Mouse (Mus musculus): Measurements from ENCODE around the gene Ash1l. TPM values are rescaled to one million over a fixed set of nuclear protein-coding genes. Genes with fewer than 3 reads are reported as not detected.

Gene Ash1l
- polyA plus RNA-seq, 1 experiment, result 4.7 TPM

DNA sequence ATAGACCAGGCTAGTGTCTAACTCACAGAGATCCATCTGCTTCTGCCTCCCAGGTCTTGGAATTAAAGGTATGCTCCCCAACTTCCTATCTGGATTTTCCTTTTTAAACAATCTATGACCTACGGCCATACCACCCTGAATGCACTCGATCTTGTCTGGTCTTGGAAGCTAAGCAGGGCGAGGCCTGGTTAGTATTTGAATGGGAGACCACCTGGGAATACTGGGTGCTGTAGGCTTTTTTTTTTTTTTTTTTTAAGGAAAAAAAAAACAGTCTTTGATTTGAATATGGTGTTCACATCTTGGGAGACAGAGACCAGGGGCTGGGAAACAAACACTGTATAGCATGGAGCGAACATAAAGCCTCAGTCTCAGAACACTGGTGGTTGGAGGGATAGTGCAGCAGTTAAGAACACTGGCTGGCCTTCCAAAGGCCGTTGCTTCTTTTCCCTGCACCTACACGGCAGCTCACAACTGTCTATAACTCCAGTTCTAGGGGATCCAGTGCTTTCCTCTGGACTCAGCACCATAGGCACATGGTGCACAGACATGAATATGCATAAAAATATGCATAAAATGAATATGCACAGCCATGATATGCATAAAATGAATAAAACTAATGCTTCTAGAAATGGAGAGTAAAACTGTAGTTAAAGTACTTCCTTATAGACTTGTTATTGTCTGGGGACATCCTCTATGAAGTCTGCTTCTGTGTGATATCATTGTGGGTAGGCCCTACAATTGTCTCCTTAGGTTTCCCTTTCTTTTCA lies 43.8 kb upstream of the Ash1l start:
- Histone ChIP-seq H3K4me3 (no peak overlapping the region), H3K4me2 (ENCODE audit: low read depth) (no peak overlapping the region), H3K36me3 (ENCODE audit: control insufficient read depth, insufficient read depth) (peaks cover 30% of the 10 kb centered on the region), H3K79me2 (ENCODE audit: control insufficient read depth, insufficient read depth) (no peaks in the 10 kb centered on the region), H3K27me3 (ENCODE audit: control insufficient read depth, insufficient read depth, insufficient read length) (no peaks in the 10 kb centered on the region), H3ac (ENCODE audit: control insufficient read depth, insufficient read length) (no peak overlapping the region)
- TF ChIP-seq TCF3 (IDR thresholded peaks at IDR 0.05; ENCODE audit: insufficient read length, low read depth) (no peak), MAX (IDR thresholded peaks at IDR 0.05; ENCODE audit: low read depth) (no peak), MYOD1 (IDR thresholded peaks at IDR 0.05; ENCODE audit: control insufficient read depth in 1 of 3, insufficient read length in 2 of 3, low read depth in 2 of 3) (no peak), CEBPB (IDR thresholded peaks at IDR 0.05; ENCODE audit: insufficient read depth, poor library complexity, severe bottlenecking) (no peak), TCF12 (IDR thresholded peaks at IDR 0.05; ENCODE audit: insufficient read depth, poor library complexity, severe bottlenecking) (no peak), MYOG (IDR thresholded peaks at IDR 0.05; ENCODE audit: control insufficient read depth in 1 of 3, insufficient read depth in 1 of 3, insufficient read length in 2 of 3, low read depth in 2 of 3) (no peak), REST (IDR thresholded peaks at IDR 0.05; ENCODE audit: insufficient read depth, insufficient read length) (no peak), USF1 (IDR thresholded peaks at IDR 0.05; ENCODE audit: low read depth) (no peak)

DNA sequence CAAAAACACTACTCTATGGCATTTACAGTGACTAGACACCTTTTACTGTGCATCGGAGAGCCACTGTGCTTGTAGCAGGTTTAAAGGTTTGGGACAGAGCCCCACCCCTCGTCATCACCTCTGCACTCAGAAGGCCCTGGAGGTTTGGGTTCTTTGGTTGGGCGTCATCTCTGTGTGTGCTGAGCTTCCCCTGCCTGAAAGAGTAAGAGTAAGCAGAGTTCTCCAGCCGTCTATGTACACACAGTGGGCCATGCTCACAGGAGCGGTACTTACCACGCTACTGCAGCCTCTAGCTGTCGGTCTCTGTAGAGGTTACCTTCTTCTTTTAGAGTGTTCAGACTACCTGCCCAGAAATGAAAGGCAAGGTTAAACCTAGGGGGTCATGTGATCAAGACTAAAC lies 37.8 kb upstream of the Ash1l start:
- no peaks in the 10 kb centered on the region for H3K27me3 ChIP-seq (ENCODE audit: control insufficient read depth, insufficient read depth, insufficient read length)
- no peak for TF ChIP-seq TCF3 (IDR thresholded peaks at IDR 0.05; ENCODE audit: insufficient read length, low read depth)
- TF ChIP-seq REST (IDR thresholded peaks at IDR 0.05; ENCODE audit: insufficient read depth, insufficient read length), result no peak
- no peak for TF ChIP-seq POLR2A (IDR thresholded peaks at IDR 0.05; ENCODE audit: insufficient read length, low read depth)
- no peak for TF ChIP-seq USF1 (IDR thresholded peaks at IDR 0.05; ENCODE audit: low read depth)
- TF ChIP-seq POLR2AphosphoS2 (IDR thresholded peaks at IDR 0.05; ENCODE audit: insufficient read length, low read depth), result no peak
- TF ChIP-seq TCF12 (IDR thresholded peaks at IDR 0.05; ENCODE audit: insufficient read depth, poor library complexity, severe bottlenecking), result no peak
- TF ChIP-seq E2F4 (IDR thresholded peaks at IDR 0.05; ENCODE audit: insufficient read depth), result no peak
- TF ChIP-seq MYOG (IDR thresholded peaks at IDR 0.05; ENCODE audit: control insufficient read depth in 1 of 3, insufficient read depth in 1 of 3, insufficient read length in 2 of 3, low read depth in 2 of 3), result no peak
- no peak for TF ChIP-seq MYOD1 (IDR thresholded peaks at IDR 0.05; ENCODE audit: control insufficient read depth in 1 of 3, insufficient read length in 2 of 3, low read depth in 2 of 3)
- TF ChIP-seq MAX (IDR thresholded peaks at IDR 0.05; ENCODE audit: low read depth), result no peak
- TF ChIP-seq SRF (IDR thresholded peaks at IDR 0.05; ENCODE audit: control insufficient read depth, insufficient read length, low read depth), result no peak
- TF ChIP-seq CEBPB (IDR thresholded peaks at IDR 0.05; ENCODE audit: insufficient read depth, poor library complexity, severe bottlenecking), result no peak
- H3K4me3 ChIP-seq, result peak overlapping the region; percentile 71
- H3ac ChIP-seq (ENCODE audit: control insufficient read depth, insufficient read length), result no peak overlapping the region
- H3K36me3 ChIP-seq (ENCODE audit: control insufficient read depth, insufficient read depth), result peaks cover 7% of the 10 kb centered on the region
- peaks cover 10% of the 10 kb centered on the region for H3K79me2 ChIP-seq (ENCODE audit: control insufficient read depth, insufficient read depth)
- peak overlapping the region; percentile 87 for H3K4me2 ChIP-seq (ENCODE audit: low read depth)

DNA sequence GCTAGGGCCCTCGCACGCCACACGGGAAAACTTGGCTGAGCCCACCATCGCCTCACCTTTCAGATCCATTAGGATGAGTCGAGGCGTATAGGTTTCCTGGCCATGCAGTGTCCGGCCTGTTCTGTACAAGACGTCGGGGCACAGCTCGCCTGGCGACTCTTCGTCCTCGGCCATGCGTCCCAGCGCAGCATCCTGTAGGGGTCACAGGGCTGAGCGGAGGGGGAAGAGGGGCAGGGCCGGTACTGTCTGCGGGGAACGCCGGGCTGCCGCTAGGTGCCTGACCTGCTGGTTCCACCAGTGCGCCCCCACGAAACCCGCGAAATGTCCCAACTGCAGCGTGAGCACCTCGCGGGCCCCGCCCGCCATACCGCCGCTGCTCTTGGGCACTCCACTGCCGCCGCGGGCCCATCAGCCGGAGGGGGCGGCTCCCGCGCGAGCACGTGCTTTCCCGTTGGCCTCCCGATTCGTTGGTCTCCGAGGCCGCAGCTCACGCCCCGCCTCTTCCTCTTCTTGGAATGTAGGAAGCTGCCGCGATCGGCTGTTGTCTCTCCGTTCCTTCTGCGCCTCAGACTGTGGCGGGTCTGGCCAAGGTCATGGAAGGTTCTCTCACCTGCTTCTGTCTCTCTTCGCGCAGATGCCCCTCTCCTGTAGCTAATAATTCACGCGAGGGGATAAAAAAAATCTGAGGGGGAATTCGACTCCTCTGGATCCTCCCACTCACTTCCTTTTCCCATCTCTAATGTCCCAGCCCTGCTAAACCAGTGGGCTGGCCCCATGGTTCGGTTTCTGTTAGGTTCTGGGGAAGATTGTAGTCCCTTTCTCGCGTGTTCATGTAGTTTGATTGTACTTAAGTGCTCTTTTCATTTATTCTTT lies 36.7 kb upstream of the Ash1l start, which contains the start of gene Msto1:
TSS of gene Msto1 (minus strand) at position 489 of the 873 bp plus-strand sequence.
- TF ChIP-seq SRF (IDR thresholded peaks at IDR 0.05; ENCODE audit: control insufficient read depth, insufficient read length, low read depth) (peak; percentile 37), MYOG (IDR thresholded peaks at IDR 0.05; ENCODE audit: control insufficient read depth in 1 of 3, insufficient read depth in 1 of 3, insufficient read length in 2 of 3, low read depth in 2 of 3) (peak in 1 of 3 experiments; percentile 11), REST (IDR thresholded peaks at IDR 0.05; ENCODE audit: insufficient read depth, insufficient read length) (no peak), POLR2A (IDR thresholded peaks at IDR 0.05; ENCODE audit: insufficient read length, low read depth) (peak; percentile 97), MYOD1 (IDR thresholded peaks at IDR 0.05; ENCODE audit: control insufficient read depth in 1 of 3, insufficient read length in 2 of 3, low read depth in 2 of 3) (peak in 2 of 3 experiments; percentile 49 to 76), USF1 (IDR thresholded peaks at IDR 0.05; ENCODE audit: low read depth) (peak; percentile 83), TCF12 (IDR thresholded peaks at IDR 0.05; ENCODE audit: insufficient read depth, poor library complexity, severe bottlenecking) (no peak), POLR2AphosphoS2 (IDR thresholded peaks at IDR 0.05; ENCODE audit: insufficient read length, low read depth) (peak; percentile 92)

DNA sequence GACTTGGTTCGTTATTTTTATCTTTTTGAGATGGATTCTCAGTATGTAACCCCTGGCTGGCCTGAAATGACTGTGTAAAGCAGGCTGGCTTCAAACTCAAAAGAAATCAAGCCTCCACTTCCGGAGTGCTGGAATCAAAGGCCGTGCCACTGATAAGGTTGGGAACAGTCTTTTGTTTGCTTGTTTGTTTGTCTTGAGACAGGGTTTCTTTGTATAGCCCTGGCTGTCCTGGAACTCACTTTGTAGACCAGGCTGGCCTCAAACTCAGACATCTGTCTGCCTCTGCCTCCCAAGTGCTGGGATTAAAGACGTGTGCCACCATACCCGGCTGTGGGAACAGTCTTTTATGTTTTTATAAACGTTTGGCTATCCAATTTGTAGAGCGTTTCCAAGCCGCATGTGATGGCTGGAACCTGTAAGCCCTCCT lies 36.0 kb upstream of the Ash1l start:
- Histone ChIP-seq H3K4me2 (ENCODE audit: low read depth) (peak overlapping the region; percentile 68), H3K36me3 (ENCODE audit: control insufficient read depth, insufficient read depth) (peaks cover 7% of the 10 kb centered on the region), H3K27me3 (ENCODE audit: control insufficient read depth, insufficient read depth, insufficient read length) (no peaks in the 10 kb centered on the region), H3ac (ENCODE audit: control insufficient read depth, insufficient read length) (peak overlapping the region; percentile 30), H3K4me3 (peak overlapping the region; percentile 71), H3K79me2 (ENCODE audit: control insufficient read depth, insufficient read depth) (peaks cover 10% of the 10 kb centered on the region)
- no peak for TF ChIP-seq POLR2AphosphoS2 (IDR thresholded peaks at IDR 0.05; ENCODE audit: insufficient read length, low read depth)
- TF ChIP-seq TCF3 (IDR thresholded peaks at IDR 0.05; ENCODE audit: insufficient read length, low read depth), result no peak
- no peak for TF ChIP-seq CEBPB (IDR thresholded peaks at IDR 0.05; ENCODE audit: insufficient read depth, poor library complexity, severe bottlenecking)
- TF ChIP-seq MYOD1 (IDR thresholded peaks at IDR 0.05; ENCODE audit: control insufficient read depth in 1 of 3, insufficient read length in 2 of 3, low read depth in 2 of 3), result no peak
- TF ChIP-seq SRF (IDR thresholded peaks at IDR 0.05; ENCODE audit: control insufficient read depth, insufficient read length, low read depth), result no peak
- no peak for TF ChIP-seq POLR2A (IDR thresholded peaks at IDR 0.05; ENCODE audit: insufficient read length, low read depth)
- TF ChIP-seq E2F4 (IDR thresholded peaks at IDR 0.05; ENCODE audit: insufficient read depth), result no peak
- no peak for TF ChIP-seq TCF12 (IDR thresholded peaks at IDR 0.05; ENCODE audit: insufficient read depth, poor library complexity, severe bottlenecking)
- TF ChIP-seq MYOG (IDR thresholded peaks at IDR 0.05; ENCODE audit: control insufficient read depth in 1 of 3, insufficient read depth in 1 of 3, insufficient read length in 2 of 3, low read depth in 2 of 3), result no peak

More for the DNA sequence above, 36.7 kb upstream of the Ash1l start, which contains the start of gene Msto1:
- Histone ChIP-seq H3ac (ENCODE audit: control insufficient read depth, insufficient read length) (peak within 1 kb of the TSS; percentile 30), H3K79me2 (ENCODE audit: control insufficient read depth, insufficient read depth) (peaks cover 10% of the 10 kb centered on the region), H3K4me3 (peak within 1 kb of the TSS; percentile 71), H3K36me3 (ENCODE audit: control insufficient read depth, insufficient read depth) (peaks cover 7% of the 10 kb centered on the region), H3K27me3 (ENCODE audit: control insufficient read depth, insufficient read depth, insufficient read length) (no peaks in the 10 kb centered on the region), H3K4me2 (ENCODE audit: low read depth) (peak within 1 kb of the TSS; percentile 87)

Measured in myocyte (in vitro differentiated cells).